In genomic region chr19:24308305-24308705, GRCm38 (mm10) we compare ENCODE assay signal across 8 mouse cellular contexts. TPM values are rescaled to one million over a fixed set of nuclear protein-coding genes. Genes with fewer than 3 reads are reported as not detected.
DNase-seq lines count a peak whose midpoint lies in the region; ATAC-seq and TF ChIP-seq lines count a peak whose summit lies in the region.

No protein-coding gene starts in this region.

- DNase-seq in kidney, adult 11 months: peak; percentile 19
- no peak for DNase-seq in kidney, adult 18-20 months
- peak; percentile 76 for DNase-seq in heart, postnatal 4 days
- peak; percentile 52 to 62 for DNase-seq in layer of hippocampus, postnatal 14 days (ENCODE audit: low spot score in 2 of 2)
- DNase-seq in Muller cell, postnatal 12 days (ENCODE audit: inconsistent ontology term): no peak
- DNase-seq in liver, postnatal 0 days: no peak

- WGBS in forebrain, embryonic 16.5 days: 3% methylated on average over 5 of the region's 5 CpGs
- WGBS in midbrain, embryonic 12.5 days: 16% methylated on average over 5 of the region's 5 CpGs
- WGBS in liver, postnatal 0 days (ENCODE audit: insufficient replicate concordance): 47% methylated on average over 5 of the region's 5 CpGs

- H3K9me3 ChIP-seq in forebrain, embryonic 16.5 days (ENCODE audit: control insufficient read depth, low read length): no peaks in the 10 kb centered on the region
- H3K9me3 ChIP-seq in midbrain, embryonic 12.5 days: no peaks in the 10 kb centered on the region
- H3K9me3 ChIP-seq in liver, postnatal 0 days (ENCODE audit: low read length): no peaks in the 10 kb centered on the region

- ATAC-seq in forebrain, embryonic 16.5 days: peak; percentile 36; the same call in 1 of the 2 replicates
- ATAC-seq in midbrain, embryonic 12.5 days (ENCODE audit: low FRiP score, low read depth): peak; percentile 57; the same call in 1 of the 2 replicates
- ATAC-seq in liver, postnatal 0 days: no peak

- peak overlapping the region; percentile 58 for H3K27ac ChIP-seq in forebrain, embryonic 16.5 days (ENCODE audit: low read length)
- H3K27ac ChIP-seq in midbrain, embryonic 12.5 days (replicated peaks): peak overlapping the region; percentile 56
- no peak overlapping the region for H3K27ac ChIP-seq in liver, postnatal 0 days (ENCODE audit: low read depth)

- no peak overlapping the region for H3K4me2 ChIP-seq in forebrain, embryonic 16.5 days (ENCODE audit: low read length)
- no peak overlapping the region for H3K4me2 ChIP-seq in midbrain, embryonic 12.5 days (replicated peaks)
- H3K4me2 ChIP-seq in liver, postnatal 0 days (ENCODE audit: low read depth, low read length): no peak overlapping the region

- no peak for TF ChIP-seq EP300 in liver, postnatal 0 days (IDR thresholded peaks at IDR 0.05; ENCODE audit: low read depth)

- no peak for TF ChIP-seq CTCF in liver, postnatal 0 days (IDR thresholded peaks at IDR 0.05; ENCODE audit: low read depth)

- H3K36me3 ChIP-seq in forebrain, embryonic 16.5 days (ENCODE audit: control insufficient read depth, insufficient read depth): no peaks in the 10 kb centered on the region
- no peaks in the 10 kb centered on the region for H3K36me3 ChIP-seq in midbrain, embryonic 12.5 days
- no peaks in the 10 kb centered on the region for H3K36me3 ChIP-seq in liver, postnatal 0 days (replicated peaks; ENCODE audit: insufficient read depth, low read length)

- H3K4me3 ChIP-seq in forebrain, embryonic 16.5 days (replicated peaks; ENCODE audit: low read length): no peak overlapping the region
- H3K4me3 ChIP-seq in midbrain, embryonic 12.5 days: no peak overlapping the region
- no peak overlapping the region for H3K4me3 ChIP-seq in liver, postnatal 0 days (ENCODE audit: low read depth, low read length)

- H3K9ac ChIP-seq in forebrain, embryonic 16.5 days (replicated peaks; ENCODE audit: low read depth, low read length): peak overlapping the region; percentile 32; the same call in 1 of the 2 replicates
- H3K9ac ChIP-seq in midbrain, embryonic 12.5 days (replicated peaks): peak overlapping the region; percentile 28; the same call in 1 of the 2 replicates
- H3K9ac ChIP-seq in liver, postnatal 0 days (replicated peaks): no peak overlapping the region

- peaks cover 13% of the 10 kb centered on the region for H3K4me1 ChIP-seq in forebrain, embryonic 16.5 days (replicated peaks; ENCODE audit: control insufficient read depth, insufficient read depth, low read length)
- peaks cover 24% of the 10 kb centered on the region for H3K4me1 ChIP-seq in midbrain, embryonic 12.5 days
- no peaks in the 10 kb centered on the region for H3K4me1 ChIP-seq in liver, postnatal 0 days (ENCODE audit: insufficient read depth)

- H3K27me3 ChIP-seq in forebrain, embryonic 16.5 days (replicated peaks; ENCODE audit: control insufficient read depth, insufficient read depth, low read length): no peaks in the 10 kb centered on the region
- H3K27me3 ChIP-seq in midbrain, embryonic 12.5 days: peaks cover 11% of the 10 kb centered on the region
- no peaks in the 10 kb centered on the region for H3K27me3 ChIP-seq in liver, postnatal 0 days (ENCODE audit: insufficient read depth, low read length)

RNA-seq across cellular contexts. Expression of gene Fxn, which starts 27.9 kb away (rescaled TPM):
- polyA plus RNA-seq in forebrain, embryonic 16.5 days (2015; fragmentation: Nextera tagmentation; extraction: Ambion mirVana): 40.1 and 40.3 TPM in 2 replicates
- 10 to 100 TPM; 39.3 to 41.2 TPM for total RNA-seq in heart, postnatal 4 days (2021)
- total RNA-seq in layer of hippocampus, postnatal 14 days (2021): 1 to 10 TPM; 8.3 to 8.8 TPM
- 42.5 and 49.4 TPM in 2 replicates for polyA plus RNA-seq in midbrain, embryonic 12.5 days (2016; fragmentation: Nextera tagmentation; extraction: Ambion mirVana)
- 34.2 and 34.8 TPM in 2 replicates for polyA plus RNA-seq in liver, postnatal 0 days (2015; fragmentation: Nextera tagmentation; extraction: Ambion mirVana)

Comparison
In these comparisons a context has a peak if more than half of its experiments do, and no peak if none do; other contexts are left out.
1. DNase-seq: peak in kidney, adult 11 months (single experiment), heart, postnatal 4 days (single experiment) and layer of hippocampus, postnatal 14 days (2 of 2); none in kidney, adult 18-20 months (single experiment), Muller cell, postnatal 12 days (single experiment) and liver, postnatal 0 days (single experiment).